Mouse (Mus musculus): ENCODE results near the gene Arid1b. TPM values are rescaled to one million over a fixed set of nuclear protein-coding genes. Genes with fewer than 3 reads are reported as not detected.

The Arid1b gene
- polyA plus RNA-seq, 1 experiment: 99.0 TPM

DNA sequence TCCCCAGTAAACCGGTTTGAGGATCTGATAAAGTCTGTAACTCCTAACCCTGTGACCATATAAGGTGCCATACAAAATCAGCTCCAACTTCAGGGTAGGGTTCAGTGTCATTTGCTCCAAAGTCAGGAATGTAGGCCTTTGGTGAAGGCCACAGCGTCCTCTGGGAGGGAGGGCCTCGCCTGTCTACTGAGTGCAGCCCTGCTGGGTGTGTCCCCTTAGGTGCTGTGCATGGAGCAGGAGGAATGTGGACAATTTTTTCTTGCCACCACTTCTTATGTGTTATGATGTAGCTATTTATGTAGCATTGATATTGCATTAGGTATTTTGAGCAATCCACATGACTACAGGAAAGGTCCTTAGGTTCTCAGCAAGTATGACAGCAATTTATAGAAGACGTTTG is 124.0 kb downstream of the Arid1b start:
- no peak overlapping the region for H3K4me3 ChIP-seq (ENCODE audit: control insufficient read depth, insufficient read depth, low read length)
- H3K27ac ChIP-seq (ENCODE audit: control insufficient read depth, insufficient read depth, low read length): no peak overlapping the region
- DNase-seq: no peak
- H3K4me1 ChIP-seq (replicated peaks; ENCODE audit: control insufficient read depth, insufficient read depth, low read length): peaks cover 2% of the 10 kb centered on the region; the same call in 1 of the 2 replicates
- H3K36me3 ChIP-seq (ENCODE audit: control insufficient read depth, insufficient read depth, low read length): no peaks in the 10 kb centered on the region
- TF ChIP-seq POLR2A (IDR thresholded peaks at IDR 0.05; ENCODE audit: control insufficient read depth, extremely low read depth, insufficient read depth, low read length, poor library complexity): no peak
- no peak for TF ChIP-seq CTCF (IDR thresholded peaks at IDR 0.05; ENCODE audit: borderline replicate concordance, control insufficient read depth, extremely low read depth, insufficient read depth, low read length, poor library complexity)
- 96% methylated on average over 4 of the region's 4 CpGs for WGBS
- no peaks in the 10 kb centered on the region for H3K27me3 ChIP-seq (ENCODE audit: control insufficient read depth, insufficient read depth, low read length)

DNA sequence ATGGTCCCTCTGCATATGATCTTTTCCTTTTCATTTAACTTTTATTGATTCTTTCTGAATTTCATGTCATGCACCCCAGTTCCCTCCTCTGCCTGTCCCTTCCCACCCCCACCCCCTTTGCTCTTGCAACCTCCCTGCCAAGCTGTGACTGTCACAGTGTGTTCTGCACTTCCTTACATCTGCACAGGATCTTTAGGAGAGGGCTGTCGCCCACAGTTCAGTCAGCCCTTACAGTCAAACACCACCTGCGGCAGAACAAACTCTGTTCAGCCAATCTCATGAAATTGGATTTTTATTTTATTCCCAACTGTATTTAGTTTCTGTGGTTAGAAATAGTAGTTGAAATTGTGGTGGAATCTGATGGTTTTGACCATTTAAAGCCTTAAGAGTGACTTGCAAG is 130.5 kb downstream of the Arid1b start:
- 6% methylated on average over 2 of the region's 2 CpGs for WGBS
- Histone ChIP-seq H3K27ac (ENCODE audit: control insufficient read depth, insufficient read depth, low read length) (peak overlapping the region; percentile 42), H3K4me1 (replicated peaks; ENCODE audit: control insufficient read depth, insufficient read depth, low read length) (peaks cover 28% of the 10 kb centered on the region), H3K36me3 (ENCODE audit: control insufficient read depth, insufficient read depth, low read length) (no peaks in the 10 kb centered on the region), H3K27me3 (ENCODE audit: control insufficient read depth, insufficient read depth, low read length) (no peaks in the 10 kb centered on the region), H3K4me3 (ENCODE audit: control insufficient read depth, insufficient read depth, low read length) (no peak overlapping the region)
- no peak for DNase-seq
- no peak for TF ChIP-seq POLR2A (IDR thresholded peaks at IDR 0.05; ENCODE audit: control insufficient read depth, extremely low read depth, insufficient read depth, low read length, poor library complexity)
- TF ChIP-seq CTCF (IDR thresholded peaks at IDR 0.05; ENCODE audit: borderline replicate concordance, control insufficient read depth, extremely low read depth, insufficient read depth, low read length, poor library complexity): no peak

DNA sequence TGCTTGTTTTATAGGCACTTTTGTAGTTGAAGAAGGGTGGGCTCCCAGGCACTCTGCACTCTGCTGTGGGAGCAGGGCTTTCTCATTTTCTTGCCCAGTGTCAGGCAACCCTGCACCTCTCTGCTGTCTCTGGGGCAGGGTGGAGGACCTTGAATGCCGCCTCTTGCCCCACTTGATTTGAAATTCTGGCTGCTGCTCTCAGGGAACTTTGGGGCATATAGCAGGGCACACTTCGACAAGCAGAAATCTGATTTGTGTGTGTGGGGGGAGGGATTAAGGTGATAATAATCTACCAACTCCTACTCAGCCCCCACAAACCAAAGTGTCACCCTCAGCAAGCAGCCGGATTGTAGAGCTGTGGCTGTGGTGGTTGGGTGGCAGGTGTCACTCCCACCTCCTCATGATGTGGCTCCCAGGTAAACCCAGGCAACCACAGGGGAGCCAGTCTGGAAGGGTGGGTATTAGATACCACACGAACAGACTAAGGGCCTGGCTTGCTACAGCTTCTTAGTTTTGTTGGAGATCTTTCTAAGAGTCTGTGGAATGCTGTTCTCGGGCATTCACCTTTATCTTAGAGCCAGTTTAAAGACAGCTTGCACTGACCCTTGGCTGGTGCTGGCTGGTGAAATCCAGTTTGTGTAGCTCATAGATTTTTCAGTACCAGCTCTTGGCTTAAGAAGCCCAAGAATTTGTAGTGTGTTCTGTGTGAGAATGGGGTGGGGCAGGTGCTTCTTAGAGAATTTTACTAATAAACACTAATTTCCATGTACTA is 131.1 kb downstream of the Arid1b start:
- peaks cover 28% of the 10 kb centered on the region for H3K4me1 ChIP-seq (replicated peaks; ENCODE audit: control insufficient read depth, insufficient read depth, low read length)
- WGBS: 16% methylated on average over 5 of the region's 5 CpGs
- H3K36me3 ChIP-seq (ENCODE audit: control insufficient read depth, insufficient read depth, low read length): no peaks in the 10 kb centered on the region
- peak; percentile 31 for DNase-seq
- H3K4me3 ChIP-seq (ENCODE audit: control insufficient read depth, insufficient read depth, low read length): no peak overlapping the region
- TF ChIP-seq CTCF (IDR thresholded peaks at IDR 0.05; ENCODE audit: borderline replicate concordance, control insufficient read depth, extremely low read depth, insufficient read depth, low read length, poor library complexity) (no peak), POLR2A (IDR thresholded peaks at IDR 0.05; ENCODE audit: control insufficient read depth, extremely low read depth, insufficient read depth, low read length, poor library complexity) (no peak)
- peak overlapping the region; percentile 42 for H3K27ac ChIP-seq (ENCODE audit: control insufficient read depth, insufficient read depth, low read length)
- no peaks in the 10 kb centered on the region for H3K27me3 ChIP-seq (ENCODE audit: control insufficient read depth, insufficient read depth, low read length)

DNA sequence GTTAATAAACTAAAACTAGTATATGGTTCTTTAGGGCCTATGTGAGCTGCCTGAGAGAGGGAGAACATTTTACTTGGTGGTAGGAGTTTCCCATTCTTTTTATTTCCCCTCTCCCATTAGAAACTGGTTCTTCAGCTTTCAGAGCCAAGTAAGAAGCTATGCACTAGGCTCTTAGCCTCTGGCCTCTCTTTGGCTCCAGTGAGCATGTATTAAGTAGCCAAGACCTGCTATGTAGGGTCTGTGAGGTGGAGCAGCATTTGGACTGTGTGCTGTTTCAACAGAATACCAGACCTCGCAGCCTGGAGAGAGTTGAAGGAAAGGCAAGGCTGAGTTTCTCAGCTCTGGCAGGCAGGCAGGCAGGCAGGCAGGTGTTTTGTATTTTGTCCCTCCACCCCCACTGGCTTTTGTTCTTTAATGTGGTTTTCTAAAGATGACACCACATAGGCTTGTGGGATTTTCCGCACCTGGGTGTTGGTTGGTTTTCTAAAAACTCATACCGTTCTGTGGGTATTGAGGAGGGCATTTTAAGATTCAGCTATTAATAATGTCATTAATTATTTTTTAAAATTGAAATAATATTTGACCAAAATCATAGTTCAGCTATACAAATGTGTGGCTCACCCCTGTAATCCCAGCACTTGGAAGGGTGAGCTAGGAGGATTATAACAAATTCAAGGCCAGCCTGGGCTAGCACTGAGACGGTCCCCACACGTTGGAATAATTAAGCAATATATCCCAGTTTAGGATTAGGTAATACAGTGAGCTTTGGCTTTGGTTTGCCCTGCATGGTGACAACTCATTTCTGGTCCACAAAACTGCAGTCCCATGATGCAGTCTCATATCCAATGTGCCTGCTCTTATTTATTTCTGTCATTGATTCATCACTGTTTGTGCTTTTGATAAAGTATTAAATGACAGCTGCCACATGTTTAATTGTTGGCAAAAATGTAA is 132.0 kb downstream of the Arid1b start:
- no peaks in the 10 kb centered on the region for H3K27me3 ChIP-seq (ENCODE audit: control insufficient read depth, insufficient read depth, low read length)
- DNase-seq: peak; percentile 45
- TF ChIP-seq POLR2A (IDR thresholded peaks at IDR 0.05; ENCODE audit: control insufficient read depth, extremely low read depth, insufficient read depth, low read length, poor library complexity) (no peak), CTCF (IDR thresholded peaks at IDR 0.05; ENCODE audit: borderline replicate concordance, control insufficient read depth, extremely low read depth, insufficient read depth, low read length, poor library complexity) (no peak)
- H3K4me1 ChIP-seq (replicated peaks; ENCODE audit: control insufficient read depth, insufficient read depth, low read length): peaks cover 26% of the 10 kb centered on the region
- H3K4me3 ChIP-seq (ENCODE audit: control insufficient read depth, insufficient read depth, low read length): no peak overlapping the region
- 34% methylated on average over 5 of the region's 5 CpGs for WGBS
- H3K36me3 ChIP-seq (ENCODE audit: control insufficient read depth, insufficient read depth, low read length): no peaks in the 10 kb centered on the region
- no peak overlapping the region for H3K27ac ChIP-seq (ENCODE audit: control insufficient read depth, insufficient read depth, low read length)

DNA sequence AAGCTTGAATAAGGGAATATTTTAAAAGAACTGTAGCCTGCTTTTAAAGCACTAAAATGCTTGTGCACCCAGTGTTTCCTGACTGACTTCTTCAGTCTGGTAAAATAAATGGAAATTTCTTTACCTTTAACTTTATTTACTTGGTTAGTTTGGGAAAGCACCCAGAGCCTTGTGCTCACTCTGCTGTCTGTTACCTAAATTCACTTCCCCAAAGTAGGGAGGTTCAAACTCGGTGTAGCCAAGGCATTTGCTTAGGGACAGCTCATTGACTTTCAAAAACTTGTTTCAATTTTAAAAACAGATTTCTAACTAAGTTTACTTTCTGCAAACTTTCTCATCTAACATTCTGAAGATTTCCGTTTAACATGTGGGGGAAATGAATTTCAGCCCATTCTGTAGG is 135.5 kb downstream of the Arid1b start:
- TF ChIP-seq CTCF (IDR thresholded peaks at IDR 0.05; ENCODE audit: borderline replicate concordance, control insufficient read depth, extremely low read depth, insufficient read depth, low read length, poor library complexity) (no peak), POLR2A (IDR thresholded peaks at IDR 0.05; ENCODE audit: control insufficient read depth, extremely low read depth, insufficient read depth, low read length, poor library complexity) (no peak)
- H3K36me3 ChIP-seq (ENCODE audit: control insufficient read depth, insufficient read depth, low read length): no peaks in the 10 kb centered on the region
- H3K27ac ChIP-seq (ENCODE audit: control insufficient read depth, insufficient read depth, low read length): no peak overlapping the region
- H3K27me3 ChIP-seq (ENCODE audit: control insufficient read depth, insufficient read depth, low read length): no peaks in the 10 kb centered on the region
- no peak overlapping the region for H3K4me3 ChIP-seq (ENCODE audit: control insufficient read depth, insufficient read depth, low read length)
- WGBS: 73% methylated on average over 2 of the region's 2 CpGs
- DNase-seq: no peak
- peaks cover 22% of the 10 kb centered on the region for H3K4me1 ChIP-seq (replicated peaks; ENCODE audit: control insufficient read depth, insufficient read depth, low read length)

DNA sequence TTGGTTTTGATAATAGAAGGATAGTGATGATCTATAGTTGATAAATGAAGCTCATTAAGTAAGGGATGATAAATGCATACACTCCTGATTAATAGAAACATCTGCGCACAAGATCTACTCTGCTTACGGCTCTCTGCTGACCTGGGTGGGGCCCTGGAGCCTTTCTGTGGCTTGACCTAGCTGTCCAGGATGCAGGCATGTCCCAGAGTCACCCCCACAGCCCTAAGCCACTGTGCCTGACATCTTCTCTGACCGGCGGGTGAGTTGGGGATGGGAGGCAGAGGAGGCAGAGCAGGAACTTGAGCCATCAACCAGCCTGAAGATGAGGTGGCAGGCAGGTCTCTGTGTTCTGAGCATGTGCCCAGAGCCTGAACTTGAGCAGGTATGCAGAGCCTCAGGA is 136.0 kb downstream of the Arid1b start:
- Histone ChIP-seq H3K27me3 (ENCODE audit: control insufficient read depth, insufficient read depth, low read length) (no peaks in the 10 kb centered on the region), H3K4me1 (replicated peaks; ENCODE audit: control insufficient read depth, insufficient read depth, low read length) (peaks cover 20% of the 10 kb centered on the region), H3K4me3 (ENCODE audit: control insufficient read depth, insufficient read depth, low read length) (no peak overlapping the region), H3K36me3 (ENCODE audit: control insufficient read depth, insufficient read depth, low read length) (no peaks in the 10 kb centered on the region), H3K27ac (ENCODE audit: control insufficient read depth, insufficient read depth, low read length) (no peak overlapping the region)
- DNase-seq: no peak
- no peak for TF ChIP-seq CTCF (IDR thresholded peaks at IDR 0.05; ENCODE audit: borderline replicate concordance, control insufficient read depth, extremely low read depth, insufficient read depth, low read length, poor library complexity)
- TF ChIP-seq POLR2A (IDR thresholded peaks at IDR 0.05; ENCODE audit: control insufficient read depth, extremely low read depth, insufficient read depth, low read length, poor library complexity): no peak
- 91% methylated on average over 4 of the region's 4 CpGs for WGBS
